Mouse (Mus musculus): ENCODE results near the gene Egfem1. TPM values are rescaled to one million over a fixed set of nuclear protein-coding genes. Genes with fewer than 3 reads are reported as not detected.
A peak's percentile ranks its signal among the peaks of the same experiment; 100 is the strongest.

The Egfem1 gene
- 10 to 100 TPM; 27.9 to 44.9 (median 36.0) TPM for total RNA-seq (2022)

DNA sequence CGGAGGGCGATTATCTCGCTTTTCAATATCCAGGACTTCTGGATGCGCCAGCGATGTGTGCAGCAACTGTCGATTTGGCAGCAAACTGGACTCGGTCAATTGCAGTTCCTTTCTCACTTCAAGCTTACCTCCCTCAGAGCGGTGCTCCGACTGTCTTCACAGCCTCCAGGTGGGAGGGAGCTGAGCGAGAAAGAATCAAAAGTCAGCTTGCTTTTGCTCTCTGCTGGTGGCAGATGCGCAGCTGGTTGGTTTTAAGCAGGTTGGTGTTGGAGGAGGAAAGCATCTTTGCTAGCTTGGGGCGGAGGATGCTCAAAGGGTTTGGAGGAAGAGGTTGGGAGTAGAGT is at the start of gene Egfem1:
TSS of gene Egfem1 (plus strand) at position 72 of the 344 bp plus-strand sequence.
- peak; percentile 21 to 41 for DNase-seq (ENCODE audit: low spot score in 2 of 2)

DNA sequence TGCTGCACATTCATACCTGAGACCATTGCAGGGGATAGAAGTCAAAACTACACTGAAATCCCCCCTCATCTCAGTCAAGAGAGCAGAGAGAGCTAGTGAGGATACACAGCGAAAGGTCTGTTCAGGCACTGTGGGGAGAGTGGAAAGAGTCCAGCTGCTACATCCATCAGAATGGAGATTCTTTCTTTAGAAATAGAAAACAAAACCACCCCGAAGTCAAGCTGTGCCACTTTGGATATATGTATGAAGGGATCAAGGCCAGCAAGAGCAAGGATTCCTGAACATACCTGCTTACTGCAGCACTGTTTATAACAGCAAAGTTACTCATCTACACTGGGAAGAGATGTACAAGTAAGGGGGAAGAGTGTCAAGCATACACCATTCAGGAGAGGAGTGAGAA is 48.7 kb upstream of the Egfem1 start:
- DNase-seq (ENCODE audit: low spot score in 2 of 2) = no peak

- DNase-seq (ENCODE audit: low spot score in 2 of 2) = peak in 1 of 2 experiments; percentile 28
Observed at GRCm38 (mm10) chr3:29036146-29036545, 45.7 kb upstream of the Egfem1 start.

DNA sequence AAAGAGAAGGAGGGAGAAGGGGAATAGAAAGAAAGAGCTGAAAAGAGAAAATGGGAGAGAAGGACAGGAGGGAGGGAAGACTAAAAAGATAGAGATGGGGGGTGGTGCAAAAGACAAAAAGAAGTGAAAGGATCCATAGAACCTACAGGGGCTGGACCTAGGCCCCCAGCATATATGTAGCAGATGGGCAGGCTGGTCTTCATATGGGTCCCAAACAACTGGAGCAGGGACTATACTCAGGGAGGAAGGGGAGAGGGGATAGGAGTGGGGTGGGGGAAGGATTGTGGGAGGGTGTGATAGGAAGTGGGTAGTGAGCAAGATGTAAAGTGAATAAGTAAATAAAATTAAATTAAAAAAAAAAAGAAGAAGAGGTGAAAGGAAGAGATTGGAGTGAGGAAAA is 45.2 kb upstream of the Egfem1 start:
- DNase-seq (ENCODE audit: low spot score in 2 of 2) = no peak

DNA sequence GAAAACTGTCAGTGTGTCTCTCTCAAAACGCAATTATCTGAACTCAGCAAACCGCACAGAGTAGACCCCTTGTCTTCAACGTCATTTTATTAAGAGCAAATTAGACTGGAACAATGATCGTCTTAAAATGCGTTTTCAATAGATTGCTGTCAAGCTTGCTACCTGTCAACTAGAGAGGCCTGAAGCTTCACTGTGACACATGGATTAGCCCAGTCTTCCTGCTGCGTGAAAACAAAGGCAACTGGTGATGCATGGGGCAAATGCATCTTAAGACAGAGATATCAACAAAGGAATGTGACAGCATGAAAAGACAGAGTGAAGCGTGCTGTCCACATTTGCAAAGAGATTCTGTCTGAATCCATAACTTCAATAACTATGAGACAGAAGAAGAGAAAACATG is 41.8 kb upstream of the Egfem1 start:
- DNase-seq (ENCODE audit: low spot score in 2 of 2) = no peak

- no peak for DNase-seq (ENCODE audit: low spot score in 2 of 2)
Observed at GRCm38 (mm10) chr3:29046281-29046680, 35.5 kb upstream of the Egfem1 start.

DNA sequence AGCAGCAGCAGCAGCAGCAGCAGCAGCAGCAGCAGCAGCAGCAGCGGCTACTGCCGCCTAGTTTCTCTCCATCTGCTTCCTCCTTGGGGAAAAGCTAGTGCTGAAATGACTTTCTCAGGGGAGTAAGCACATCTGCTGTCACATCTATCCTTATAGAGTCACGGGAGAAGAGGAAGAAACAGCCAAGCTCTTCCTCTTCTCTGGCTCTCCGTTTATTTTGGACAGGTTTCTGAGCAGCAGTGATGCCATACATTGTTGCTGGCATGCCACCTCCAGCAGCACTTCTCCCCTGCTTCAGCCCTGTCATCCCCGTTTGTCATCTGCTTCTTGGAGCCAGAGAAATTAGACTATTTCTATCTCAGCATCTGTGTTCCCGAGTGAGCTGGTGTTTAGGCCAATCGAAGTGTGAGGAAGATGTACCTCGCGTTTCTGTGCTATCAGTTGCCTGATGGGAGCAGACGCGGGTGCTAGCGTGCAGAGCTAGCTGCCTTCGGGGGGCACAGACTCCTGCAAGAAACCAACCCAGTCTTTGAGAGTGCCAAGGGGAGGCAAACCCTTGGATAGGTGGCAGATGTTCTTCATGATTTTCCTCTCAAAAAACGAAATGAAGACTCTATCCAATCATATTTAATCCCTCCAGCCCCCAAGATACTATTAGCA is 34.4 kb upstream of the Egfem1 start:
- peak; percentile 14 to 21 for DNase-seq (ENCODE audit: low spot score in 2 of 2)

GRCm38 (mm10) chr3:29063156-29063555 is 18.7 kb upstream of the Egfem1 start:
- no peak for DNase-seq (ENCODE audit: low spot score in 2 of 2)

DNA sequence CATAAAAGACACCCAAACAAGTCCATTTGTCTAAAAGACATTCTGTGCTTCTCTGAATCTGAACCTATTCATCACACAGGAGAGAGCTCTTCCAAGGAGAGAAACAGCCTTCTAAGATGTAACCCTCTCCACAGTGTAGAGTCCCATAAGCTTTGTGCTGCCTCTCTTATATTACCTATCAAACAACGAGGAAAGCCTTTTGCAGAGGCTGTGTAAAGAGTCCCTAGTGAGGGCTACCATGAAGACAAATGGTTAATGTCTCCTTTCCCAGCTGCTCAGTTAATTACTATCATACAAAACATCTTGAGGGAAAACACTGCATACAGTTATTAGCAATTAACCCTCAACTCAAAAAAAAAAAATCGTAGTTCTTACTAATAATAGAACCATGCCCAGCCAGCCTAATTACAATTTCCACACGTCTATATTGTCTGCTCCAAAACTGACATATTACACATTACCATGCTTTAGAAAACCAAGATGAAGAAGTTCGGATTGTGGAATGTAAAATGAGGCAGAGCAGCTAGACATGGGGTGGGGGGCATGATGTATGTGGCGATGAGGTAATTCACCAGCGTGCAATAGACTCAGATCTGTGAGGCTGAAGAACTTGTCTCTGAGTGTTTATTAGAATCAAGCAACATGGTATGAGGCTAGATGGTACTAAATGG is 13.3 kb upstream of the Egfem1 start:
- DNase-seq (ENCODE audit: low spot score in 2 of 2) = no peak

DNA sequence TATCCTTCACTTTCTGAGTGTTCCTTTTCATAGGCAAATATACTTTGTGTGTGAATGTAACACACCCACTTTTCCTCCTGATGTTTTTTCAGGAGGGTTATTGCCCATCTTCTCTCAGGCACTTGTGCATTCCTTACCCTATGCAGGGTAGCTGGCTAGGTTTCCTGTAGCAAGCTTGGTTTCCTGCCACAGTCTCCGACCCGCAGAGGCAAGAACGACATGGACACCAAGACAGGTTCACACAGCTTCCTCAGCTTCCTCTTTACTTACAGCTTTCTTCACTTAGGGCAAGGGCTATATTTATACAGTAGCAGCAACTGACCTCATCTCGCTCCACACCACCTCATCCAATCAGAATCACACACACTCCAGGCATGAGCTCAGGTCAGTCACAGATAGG is 10.5 kb upstream of the Egfem1 start:
- no peak for DNase-seq (ENCODE audit: low spot score in 2 of 2)

- DNase-seq (ENCODE audit: low spot score in 2 of 2) = peak; percentile 11 to 29
Observed at GRCm38 (mm10) chr3:29081517-29081916, 306 bp upstream of the Egfem1 start.

- DNase-seq (ENCODE audit: low spot score in 2 of 2) = peak; percentile 25 to 37
Observed at GRCm38 (mm10) chr3:29082296-29082995, 623 bp downstream of the Egfem1 start.

DNA sequence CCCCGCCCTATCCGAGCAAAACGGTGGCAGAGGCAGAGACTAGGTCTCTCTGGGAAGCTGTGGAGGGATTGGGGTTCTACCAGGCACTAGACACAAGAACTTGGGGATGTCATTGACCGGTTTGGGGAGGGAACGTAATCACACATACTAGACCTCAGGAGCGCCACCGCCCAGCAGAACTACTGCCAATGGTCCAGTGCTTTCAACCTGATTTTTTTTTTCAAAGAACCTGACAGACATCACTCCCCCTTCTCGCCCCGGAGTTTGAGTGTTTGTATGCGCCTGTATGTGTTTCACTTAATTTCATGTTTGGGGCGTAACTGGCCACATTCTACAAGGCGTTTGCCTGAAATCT is 1.1 kb downstream of the Egfem1 start:
- no peak for DNase-seq (ENCODE audit: low spot score in 2 of 2)

- DNase-seq (ENCODE audit: low spot score in 2 of 2) = no peak
Observed at GRCm38 (mm10) chr3:29098467-29098866, 16.6 kb downstream of the Egfem1 start.

GRCm38 (mm10) chr3:29106016-29106723 is 24.3 kb downstream of the Egfem1 start:
- DNase-seq (ENCODE audit: low spot score in 2 of 2) = no peak

- no peak for DNase-seq (ENCODE audit: low spot score in 2 of 2)
Observed at GRCm38 (mm10) chr3:29107134-29107533, 25.3 kb downstream of the Egfem1 start.

GRCm38 (mm10) chr3:29110321-29110720 is 28.5 kb downstream of the Egfem1 start:
- DNase-seq (ENCODE audit: low spot score in 2 of 2) = no peak

DNA sequence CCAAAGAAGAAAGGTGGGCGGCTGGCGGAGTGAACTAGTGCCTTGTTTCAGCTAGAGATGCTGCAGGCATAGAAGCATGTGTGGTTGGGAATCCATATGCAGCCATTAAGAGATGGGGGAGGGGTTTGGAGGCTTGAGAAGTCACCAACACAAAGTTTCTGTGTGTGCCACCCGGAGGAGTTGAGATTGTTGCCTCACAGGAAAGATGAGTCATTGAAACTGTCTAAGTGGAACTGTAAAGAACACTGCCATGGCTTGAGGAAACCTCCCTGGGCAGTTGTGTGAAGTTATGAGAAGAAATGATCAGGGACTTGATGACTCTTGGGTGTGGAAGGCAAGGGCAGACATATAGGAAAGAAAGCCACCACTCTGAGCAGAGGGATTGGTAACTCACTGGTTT is 32.7 kb downstream of the Egfem1 start:
- DNase-seq (ENCODE audit: low spot score in 2 of 2) = no peak

DNA sequence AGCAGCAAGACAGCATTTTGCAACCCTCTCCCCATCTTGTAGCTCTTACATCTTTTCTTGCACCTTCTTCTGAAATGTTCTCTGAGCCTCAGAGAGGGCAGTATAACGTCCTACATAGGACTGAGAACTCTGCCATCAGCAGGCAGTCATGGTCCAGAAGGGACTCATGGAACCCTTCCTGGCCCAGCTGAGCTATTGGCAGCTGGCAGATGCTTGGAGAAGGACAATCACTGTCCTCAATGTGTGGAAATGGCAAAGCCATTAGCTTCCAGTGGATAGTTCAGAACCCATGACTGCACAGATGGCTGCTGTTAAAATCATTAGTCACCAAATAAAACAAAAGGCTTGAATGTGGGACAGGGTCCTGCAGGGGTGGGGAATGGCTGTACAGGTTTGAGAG is 35.6 kb downstream of the Egfem1 start:
- DNase-seq (ENCODE audit: low spot score in 2 of 2) = no peak

DNA sequence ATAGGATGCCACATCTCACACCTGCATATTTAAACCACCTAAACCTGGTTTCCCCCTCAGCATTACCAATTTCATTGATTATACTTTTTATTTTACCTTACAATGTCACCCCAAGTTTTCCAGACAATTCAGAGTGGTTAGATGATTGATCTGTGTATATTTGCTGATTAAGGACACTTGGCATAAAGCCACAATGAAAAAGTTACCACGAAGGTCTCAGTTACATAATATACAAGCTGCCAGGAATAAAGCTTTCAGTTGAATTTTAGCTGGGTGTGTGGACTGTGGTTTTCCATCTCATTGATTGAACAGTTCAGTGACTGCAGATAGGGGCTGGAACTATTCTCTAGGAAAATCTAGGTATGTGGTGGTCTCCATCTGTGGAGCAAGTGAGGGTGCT is 40.7 kb downstream of the Egfem1 start:
- DNase-seq (ENCODE audit: low spot score in 2 of 2) = no peak

DNA sequence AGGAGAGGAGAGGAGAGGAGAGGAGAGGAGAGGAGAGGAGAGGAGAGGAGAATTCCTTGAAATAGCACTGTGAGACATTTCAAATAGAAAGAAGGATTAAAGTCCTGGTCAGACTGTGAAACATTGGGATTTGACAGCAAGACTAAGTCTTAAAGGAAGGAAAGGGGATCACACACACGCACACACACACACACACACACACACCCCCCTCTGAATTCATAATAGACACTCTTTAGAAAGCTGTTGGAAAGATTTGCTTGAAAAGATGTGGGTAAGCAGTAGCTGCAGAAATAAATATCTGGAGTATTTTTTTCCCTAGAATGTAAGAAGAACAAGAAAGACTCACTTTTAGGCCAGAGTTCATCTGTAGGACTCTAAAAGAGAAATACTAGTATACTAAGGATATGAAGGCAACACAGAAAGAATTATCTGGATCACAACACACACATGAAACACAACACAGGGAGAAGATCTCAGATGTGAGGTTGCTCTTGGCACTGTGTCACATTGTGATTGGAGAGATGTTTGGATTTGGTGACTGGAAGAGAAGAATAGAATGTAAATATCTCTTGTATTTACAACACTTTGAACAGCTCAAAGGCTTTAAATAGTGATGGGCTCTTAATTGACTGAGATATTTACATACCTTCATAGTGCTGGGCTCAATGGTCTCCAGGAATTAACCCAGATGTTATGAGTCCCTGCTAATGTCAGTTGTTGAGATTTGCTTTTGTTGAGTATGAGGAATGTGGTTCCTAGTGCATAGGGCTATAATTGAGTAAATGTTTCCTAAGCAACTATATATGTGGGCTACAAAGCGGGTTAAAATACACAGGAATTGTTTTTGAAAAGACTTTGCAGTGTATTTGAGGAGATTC is 50.5 kb downstream of the Egfem1 start:
- DNase-seq (ENCODE audit: low spot score in 2 of 2) = no peak

Data from layer of hippocampus, adult 8-10 months (tissue).